Mouse (Mus musculus): Measurements from ENCODE around the gene Pdzk1. TPM values are rescaled to one million over a fixed set of nuclear protein-coding genes. Genes with fewer than 3 reads are reported as not detected.

Pdzk1 gene
- polyA plus RNA-seq, 1 experiment, result 49.3 TPM

- no peak for DNase-seq (ENCODE audit: low read depth)
Observed at GRCm38 (mm10) chr3:96834587-96835348, 5.7 kb downstream of the Pdzk1 start.

DNA sequence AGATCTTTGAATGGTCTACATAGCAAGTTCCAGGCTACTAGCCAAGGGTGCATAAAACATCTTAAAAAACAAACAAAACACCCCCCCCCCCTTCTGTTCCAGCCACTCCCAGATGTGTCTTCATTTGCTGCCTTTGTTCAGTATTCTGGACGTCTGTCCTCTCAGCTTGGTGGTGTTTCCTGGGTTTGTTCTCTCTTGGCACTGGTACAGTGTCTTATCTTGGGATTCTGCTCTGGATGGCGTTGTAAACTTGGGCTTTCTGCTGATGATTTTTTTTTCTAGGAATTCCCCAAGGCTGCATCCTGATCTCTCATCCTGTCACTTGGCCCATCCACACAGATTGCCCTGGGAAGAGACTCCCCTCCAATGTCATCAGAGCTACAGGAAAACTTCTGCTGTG is 7.3 kb downstream of the Pdzk1 start:
- no peak for DNase-seq (ENCODE audit: low read depth)

- DNase-seq (ENCODE audit: low read depth), result no peak
Observed at GRCm38 (mm10) chr3:96838996-96839645, 10.0 kb downstream of the Pdzk1 start.

DNA sequence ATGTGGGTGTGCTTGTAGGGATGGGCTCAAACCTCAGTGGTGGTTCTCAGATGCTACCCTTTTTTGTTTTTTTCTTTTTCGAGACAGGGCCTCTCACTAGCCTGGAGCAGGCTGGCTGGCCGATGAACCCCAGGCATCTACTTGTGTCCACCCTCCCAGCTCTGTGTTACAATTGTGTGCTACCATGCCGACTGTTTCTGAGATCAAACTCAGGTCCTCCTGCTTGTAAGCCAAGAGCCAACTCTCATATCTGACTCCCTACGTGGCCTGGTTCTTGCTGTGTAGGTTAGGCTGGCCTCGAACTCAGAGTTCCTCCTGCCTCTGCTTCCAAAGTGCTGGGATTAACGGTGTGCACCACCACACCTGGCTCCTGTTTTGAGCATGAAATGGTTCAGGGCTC is 16.1 kb downstream of the Pdzk1 start:
- no peak for DNase-seq (ENCODE audit: low read depth)

DNA sequence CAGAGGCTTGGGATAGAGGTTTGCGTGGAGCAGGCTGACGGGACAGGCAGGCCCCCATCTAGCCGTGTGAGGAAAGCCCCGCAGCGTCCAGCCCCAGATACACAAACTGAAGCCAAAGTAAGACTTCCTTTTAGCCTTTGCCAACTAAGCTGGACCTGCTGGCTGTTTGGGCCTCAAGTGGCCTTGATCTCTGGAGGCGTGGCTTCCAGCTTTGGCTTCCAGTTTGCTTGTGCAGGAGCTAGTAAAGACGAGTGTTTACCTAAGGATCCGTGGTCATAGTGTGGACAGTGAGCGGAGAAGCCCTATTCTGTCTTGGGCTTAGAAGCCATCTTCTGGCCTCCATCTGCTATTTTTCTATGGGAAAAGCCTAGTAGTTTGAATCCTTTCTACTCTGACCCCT is 16.7 kb downstream of the Pdzk1 start:
- no peak for DNase-seq (ENCODE audit: low read depth)

DNA sequence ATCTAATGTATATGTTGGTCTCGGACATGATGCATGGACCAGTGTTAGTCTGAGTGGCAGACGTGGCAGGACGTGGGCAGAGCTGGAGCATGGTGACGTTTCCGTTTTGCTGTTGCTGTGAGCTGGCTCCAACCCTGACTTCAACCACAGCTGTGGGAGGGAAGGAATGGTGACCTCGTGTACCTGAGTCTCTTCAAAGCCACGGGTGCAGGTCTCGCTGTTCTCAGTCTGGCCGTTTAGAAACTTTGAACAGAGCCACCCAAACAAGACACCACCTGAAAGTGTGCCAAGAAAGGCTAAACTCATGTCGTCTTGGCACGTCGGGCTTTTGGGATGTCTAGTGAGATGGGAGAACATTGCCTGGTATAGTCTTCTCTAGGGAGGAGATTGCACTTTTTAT is 17.9 kb downstream of the Pdzk1 start:
- DNase-seq (ENCODE audit: low read depth), result no peak

- no peak for DNase-seq (ENCODE audit: low read depth)
Observed at GRCm38 (mm10) chr3:96847661-96848060, 18.6 kb downstream of the Pdzk1 start.

DNA sequence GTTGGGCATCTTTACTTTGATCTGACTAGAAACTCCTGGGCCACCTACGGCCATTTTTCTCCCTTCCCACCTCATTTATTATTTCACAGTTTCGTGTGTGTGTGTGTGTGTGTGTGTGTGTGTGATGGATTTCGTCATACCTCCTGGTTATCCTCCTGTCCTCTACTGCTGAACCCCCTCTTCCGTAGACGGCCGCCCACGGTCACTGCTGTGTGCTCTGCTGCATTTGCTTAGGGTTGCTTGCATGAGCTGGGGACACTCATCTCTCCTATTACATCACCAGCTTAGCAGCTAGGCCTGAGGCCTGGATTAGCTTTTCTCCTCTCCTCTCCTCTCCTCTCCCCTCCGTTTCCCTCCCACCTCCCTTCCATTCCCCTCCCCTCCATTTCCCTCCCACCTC is 19.4 kb downstream of the Pdzk1 start:
- no peak for DNase-seq (ENCODE audit: low read depth)

- no peak for DNase-seq (ENCODE audit: low read depth)
Observed at GRCm38 (mm10) chr3:96849168-96849727, 20.2 kb downstream of the Pdzk1 start.

DNA sequence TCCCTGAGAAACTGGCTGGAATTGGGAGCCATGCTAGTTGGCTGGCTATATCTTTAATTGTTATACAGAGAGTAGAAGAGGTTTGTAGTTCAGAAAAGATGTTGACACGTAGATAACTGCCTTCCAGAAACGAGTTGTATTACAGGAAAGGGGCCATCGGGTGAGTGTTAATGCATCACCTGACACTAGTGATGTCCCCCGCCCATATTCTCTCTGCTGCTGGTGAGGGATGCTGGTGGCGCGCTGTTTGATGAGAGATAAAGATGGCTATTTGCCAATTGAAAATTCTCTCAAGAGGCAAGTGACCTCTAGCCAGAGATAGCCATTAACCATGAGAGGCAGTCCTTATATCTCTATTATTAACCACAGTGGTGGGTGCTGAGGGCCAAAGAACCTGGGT is 23.5 kb downstream of the Pdzk1 start:
- DNase-seq (ENCODE audit: low read depth), result no peak

DNA sequence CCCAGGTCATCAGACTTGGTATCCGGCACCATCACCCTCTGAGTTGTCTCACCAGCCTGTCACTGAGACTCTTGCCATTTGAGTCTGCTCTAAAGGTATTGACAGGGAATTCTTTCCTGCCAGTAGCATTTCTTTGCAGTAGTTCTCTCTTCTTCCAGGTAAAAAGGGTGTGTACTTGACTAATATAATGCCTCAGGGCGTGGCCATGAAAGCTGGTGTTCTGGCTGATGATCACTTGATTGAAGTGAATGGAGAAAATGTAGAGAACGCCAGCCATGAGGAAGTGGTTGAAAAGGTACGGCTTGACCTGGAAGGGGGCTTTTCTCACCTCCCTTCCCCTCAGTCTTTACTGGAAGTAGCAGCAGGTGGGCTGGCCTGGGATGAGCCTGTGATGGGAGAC is 25.3 kb downstream of the Pdzk1 start:
- no peak for DNase-seq (ENCODE audit: low read depth)

DNA sequence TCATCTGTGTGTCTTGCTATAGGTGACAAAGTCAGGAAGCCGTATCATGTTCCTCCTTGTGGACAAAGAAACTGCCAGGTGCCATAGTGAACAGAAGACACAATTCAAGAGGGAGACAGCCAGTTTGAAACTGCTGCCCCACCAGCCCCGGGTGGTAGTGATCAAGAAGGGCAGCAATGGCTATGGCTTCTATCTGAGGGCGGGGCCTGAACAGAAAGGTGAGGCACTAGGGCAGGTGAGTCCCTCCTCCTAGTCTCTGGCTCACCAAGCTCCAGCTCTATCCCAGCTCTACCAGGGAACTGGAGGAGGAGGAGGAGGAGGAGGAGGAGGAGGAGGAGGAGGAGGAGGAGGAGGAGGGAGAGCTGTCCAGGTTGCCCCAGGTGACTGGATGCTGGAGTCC is 26.7 kb downstream of the Pdzk1 start:
- DNase-seq (ENCODE audit: low read depth), result no peak

DNA sequence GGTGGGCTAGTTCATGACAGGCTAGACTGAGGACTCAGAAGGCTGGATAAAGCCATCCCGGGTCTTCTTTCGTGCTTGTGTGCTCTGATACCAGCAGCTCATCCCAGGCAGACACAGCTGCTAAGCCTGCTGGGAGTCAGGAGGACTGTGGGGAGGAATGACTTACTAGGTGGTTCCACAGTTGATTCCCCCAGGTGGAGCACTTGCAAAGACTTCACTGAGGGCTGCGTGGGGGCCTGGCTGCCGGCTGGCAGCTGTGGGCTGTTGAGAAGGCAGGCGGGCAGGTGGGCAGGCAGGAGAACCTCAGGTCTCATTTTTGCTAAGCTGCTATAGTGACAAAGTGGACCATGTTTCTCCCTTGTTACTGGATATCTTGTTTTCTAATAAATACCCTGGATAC is 31.4 kb downstream of the Pdzk1 start:
- no peak for DNase-seq (ENCODE audit: low read depth)

DNA sequence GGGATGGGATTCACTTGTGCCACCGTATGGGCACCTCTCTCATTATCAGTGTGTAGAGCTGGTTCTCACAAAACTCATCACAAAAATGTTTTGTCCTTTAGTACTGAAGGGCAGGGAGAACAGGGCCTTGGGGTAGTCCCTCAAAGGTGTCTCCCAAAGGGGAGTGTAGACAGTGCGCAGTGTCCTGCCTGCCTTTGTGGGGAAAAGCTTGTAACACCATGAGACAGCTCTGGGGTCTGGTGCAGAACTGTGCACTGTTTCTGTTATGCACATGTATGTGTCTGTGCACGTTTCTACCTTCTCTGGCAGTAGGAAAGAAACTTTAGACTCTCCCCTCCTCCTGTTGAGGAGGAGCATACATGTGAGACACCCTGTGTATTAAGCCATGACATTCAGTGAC is 38.8 kb downstream of the Pdzk1 start:
- no peak for DNase-seq (ENCODE audit: low read depth)

DNA sequence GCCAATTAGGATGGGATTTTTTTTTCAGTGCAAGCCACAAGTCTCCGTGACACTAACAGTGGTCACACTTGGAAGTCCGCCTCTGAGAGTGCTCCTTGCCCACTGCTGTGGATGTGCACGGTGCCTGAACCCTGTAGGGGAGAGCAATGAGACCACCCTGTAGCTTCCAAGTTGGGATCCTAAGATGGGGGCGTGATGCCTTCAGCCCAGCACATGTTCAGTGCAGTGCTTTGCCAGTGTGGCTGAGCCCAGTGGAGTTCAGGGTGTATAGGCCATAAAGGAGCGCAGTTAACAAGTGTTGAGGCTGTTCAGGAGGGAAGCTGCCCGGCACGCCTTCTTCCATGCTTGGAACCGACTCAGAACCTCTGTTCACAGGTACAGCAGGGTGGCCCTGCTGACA is 39.5 kb downstream of the Pdzk1 start:
- no peak for DNase-seq (ENCODE audit: low read depth)

GRCm38 (mm10) chr3:96869091-96869490 is 40.0 kb downstream of the Pdzk1 start:
- DNase-seq (ENCODE audit: low read depth), result no peak

- DNase-seq (ENCODE audit: low read depth), result no peak
Observed at GRCm38 (mm10) chr3:96870270-96870669, 41.2 kb downstream of the Pdzk1 start.

- DNase-seq (ENCODE audit: low read depth), result no peak
Observed at GRCm38 (mm10) chr3:96871070-96871469, 42.0 kb downstream of the Pdzk1 start.

GRCm38 (mm10) chr3:96872501-96872900 is 43.4 kb downstream of the Pdzk1 start:
- no peak for DNase-seq (ENCODE audit: low read depth)

DNA sequence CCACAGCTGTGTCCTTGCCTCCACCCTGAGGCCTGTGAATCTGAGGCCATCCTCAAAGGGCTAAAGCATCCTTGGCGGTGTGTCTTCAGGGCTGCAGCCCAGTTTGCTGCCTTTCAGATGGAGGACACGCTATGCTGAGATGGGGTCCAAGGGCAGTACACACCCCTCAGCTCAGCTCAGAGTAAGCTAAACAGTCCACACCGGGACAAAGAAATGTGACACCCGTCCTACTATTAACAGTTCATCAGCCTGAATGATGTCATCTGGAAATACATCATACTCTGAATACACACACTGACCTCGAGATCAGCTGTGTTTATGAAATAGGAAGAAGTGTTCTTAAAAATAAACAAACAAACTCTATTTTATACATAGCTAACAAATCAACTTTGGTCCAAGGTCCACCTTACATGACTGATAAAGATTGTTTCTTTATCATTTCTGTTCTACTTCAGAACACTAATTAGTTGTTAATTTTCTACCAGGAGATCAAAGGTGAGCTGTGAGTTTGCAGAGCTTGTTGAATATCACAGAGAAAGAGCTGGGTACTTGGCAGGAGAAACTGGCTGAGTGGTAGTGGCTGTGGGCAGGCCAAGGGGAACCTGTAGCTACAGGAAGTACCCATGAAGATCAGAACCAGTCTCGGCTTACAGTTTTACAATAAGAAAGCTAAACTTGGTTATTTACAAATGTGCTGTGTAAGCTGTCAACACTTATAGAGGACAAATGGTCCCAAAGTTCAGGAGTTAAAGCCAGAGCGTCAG is 45.9 kb downstream of the Pdzk1 start:
- no peak for DNase-seq (ENCODE audit: low read depth)

DNA sequence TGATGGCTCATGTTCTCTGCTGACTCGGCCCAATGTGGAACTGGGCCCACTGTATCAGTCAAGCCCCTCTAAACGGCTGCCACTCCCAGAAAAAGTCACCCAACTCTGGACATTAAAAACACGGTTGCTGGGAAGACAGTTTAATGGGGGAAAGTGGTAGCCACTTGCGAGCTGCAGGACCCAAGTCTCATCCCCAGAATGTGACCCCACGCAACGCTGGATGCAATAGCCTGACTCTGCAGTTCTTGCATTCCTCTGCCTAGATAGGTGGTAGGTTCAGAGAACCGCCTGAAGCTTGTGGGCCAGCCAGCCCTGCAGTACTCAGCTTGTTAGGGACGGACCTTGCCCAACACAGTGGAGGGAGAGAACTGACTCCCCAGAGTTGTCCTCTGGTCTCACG is 50.5 kb downstream of the Pdzk1 start:
- no peak for DNase-seq (ENCODE audit: low read depth)

DNA sequence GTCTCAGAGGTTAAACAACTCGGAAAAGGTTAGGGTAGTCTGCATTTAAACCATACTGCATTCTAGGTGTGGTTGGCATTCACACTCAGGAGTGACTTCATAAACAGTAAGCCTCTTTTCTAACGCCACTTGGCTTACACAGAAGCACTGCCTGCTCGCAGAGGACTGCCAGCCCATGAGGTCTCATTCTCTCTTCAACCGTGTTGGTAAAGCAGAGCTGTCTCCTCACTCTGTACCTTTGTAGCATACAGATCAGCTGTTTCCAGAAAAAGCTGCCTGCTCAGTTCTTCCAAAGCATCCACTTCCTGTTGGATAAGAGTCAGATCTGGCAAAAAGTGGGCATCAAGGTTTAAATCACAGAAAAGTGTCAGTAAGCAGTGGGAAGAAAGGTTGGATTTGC is 51.3 kb downstream of the Pdzk1 start:
- DNase-seq (ENCODE audit: low read depth), result no peak

- no peak for DNase-seq (ENCODE audit: low read depth)
Observed at GRCm38 (mm10) chr3:96881557-96881956, 52.5 kb downstream of the Pdzk1 start.
